Mouse (Mus musculus) skeletal muscle tissue, postnatal 0 days (tissue): Measurements from ENCODE around the gene Ndufb5. TPM values are rescaled to one million over a fixed set of nuclear protein-coding genes. Genes with fewer than 3 reads are reported as not detected.

Experiments
- polyA plus RNA-seq: library from polyadenylated mRNA; unstranded; fragments of >200 nt; fragmentation: Nextera tagmentation; extraction: Ambion mirVana; gene quantifications from 2 replicates; pipeline ENCODE4 v1.2.1, GENCODE M21; 2015

The Ndufb5 gene
- 614 and 729 TPM in 2 replicates for polyA plus RNA-seq

DNA sequence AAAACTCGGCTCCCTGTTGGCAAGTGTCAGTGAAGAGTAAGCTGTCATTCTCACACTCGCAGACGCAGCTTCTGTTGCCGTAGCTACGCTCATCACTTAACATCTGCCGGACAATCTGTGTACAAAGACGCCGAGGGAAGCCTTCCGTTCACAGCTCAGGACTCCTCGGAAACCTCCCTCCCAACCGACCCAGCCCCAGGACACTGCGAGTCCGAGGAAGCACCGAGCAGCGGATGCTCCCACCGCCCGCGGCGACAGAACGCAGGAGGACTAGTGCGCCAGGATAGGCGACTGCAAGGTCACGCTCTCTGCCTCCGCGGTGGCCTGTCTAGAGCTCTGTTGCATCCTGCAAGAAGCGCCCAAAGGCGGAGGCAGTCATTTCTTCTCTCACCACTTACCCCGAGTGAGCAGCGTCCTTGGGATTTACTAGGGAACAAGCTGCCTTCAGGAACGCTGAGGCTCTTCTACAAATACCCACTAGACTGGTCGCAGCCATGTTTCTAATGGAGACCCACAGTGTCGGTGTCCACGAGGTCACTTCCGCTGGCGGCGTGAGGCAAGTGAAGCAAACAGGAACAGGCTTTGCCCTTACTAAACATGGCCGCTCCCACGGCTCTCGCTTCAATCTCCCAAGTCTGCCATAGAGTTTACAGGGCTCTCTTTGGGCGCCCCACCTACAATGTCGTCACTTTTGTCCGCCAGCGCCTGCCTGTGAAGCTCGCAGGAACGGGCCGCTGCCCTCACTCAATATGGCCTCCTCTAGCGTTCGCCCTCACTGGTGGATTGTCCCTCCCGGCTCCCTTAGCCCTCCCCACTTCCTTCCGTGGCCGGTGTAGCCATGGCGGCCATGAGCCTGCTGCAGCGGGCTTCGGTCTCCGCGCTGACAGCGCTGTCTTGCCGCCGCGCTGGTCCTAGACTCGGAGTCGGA is at the start of gene Ndufb5:
Gene Ndufb5 (plus strand): TSS at position 747 of the 928 bp plus-strand sequence.

DNA sequence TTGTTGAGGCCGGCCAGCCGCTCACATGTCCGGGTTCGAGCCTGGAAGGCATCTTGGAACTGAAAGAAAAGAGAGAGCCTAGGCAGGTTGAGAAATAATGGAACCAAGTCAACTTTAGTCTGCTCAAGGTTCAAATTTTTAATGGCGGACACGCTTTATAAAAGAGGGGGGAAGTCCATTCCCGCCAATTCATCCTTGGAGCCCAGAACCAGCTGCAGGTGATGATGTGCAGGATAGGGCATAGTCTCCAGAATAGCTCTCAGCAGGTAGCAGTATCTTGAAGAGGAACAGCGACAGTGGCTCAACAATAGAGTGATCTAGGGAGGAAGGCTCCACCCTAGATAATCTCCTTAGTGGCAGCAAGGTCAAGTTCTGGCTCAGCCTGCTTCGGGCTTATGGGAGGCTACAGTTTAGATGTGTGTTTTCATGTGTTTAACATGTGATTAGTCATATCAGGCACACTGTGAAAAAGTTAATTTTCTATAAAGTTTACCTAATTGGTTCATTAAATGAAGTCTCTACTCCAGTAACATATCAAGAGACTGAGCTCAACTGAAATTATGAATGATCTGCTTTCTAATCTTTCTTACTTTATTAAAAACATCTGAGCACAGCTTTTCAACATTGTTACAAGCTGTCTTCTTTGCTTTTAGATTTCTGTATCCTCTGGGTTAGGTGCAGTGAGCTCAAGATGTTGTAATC is 31.0 kb upstream of the Ndufb5 start, which contains the start of gene Actl6a:
Gene Actl6a (plus strand): TSS at position 652 of the 702 bp plus-strand sequence.

DNA sequence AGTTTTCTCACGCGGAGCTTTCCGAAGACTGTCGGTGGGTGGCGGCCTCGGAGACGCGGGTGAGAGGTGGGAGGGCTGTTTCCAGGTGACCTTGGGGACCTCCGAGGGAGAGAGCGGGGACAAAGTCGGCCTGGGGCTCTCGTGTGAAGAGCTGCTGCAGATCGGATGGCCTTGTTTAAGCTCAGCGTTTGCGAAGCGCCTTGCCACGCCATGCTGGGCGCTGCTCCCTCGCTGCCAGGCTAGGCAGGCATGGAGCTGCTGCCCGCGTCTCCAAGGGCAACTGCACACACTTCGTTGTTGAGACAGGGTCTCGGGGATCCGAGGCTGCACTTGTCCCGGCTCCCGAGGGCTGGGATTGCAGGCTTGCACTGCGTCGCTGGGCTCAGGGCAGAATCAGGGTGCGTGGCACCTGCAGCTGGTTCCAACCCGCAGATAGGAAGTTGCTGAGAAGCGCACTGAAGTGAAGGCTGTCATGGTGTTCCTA is 424 bp downstream of the Ndufb5 start, which contains the start of gene Mrpl47:
Gene Mrpl47 (minus strand): TSS at position 434 of the 484 bp plus-strand sequence.

Other genes with a start within 250 kb of the Ndufb5 start
- gene Kcnmb3, start 244.8 kb upstream of the Ndufb5 start, polyA plus RNA-seq = not detected in 2 replicates
- 30.8 and 31.4 TPM in 2 replicates for gene Zfp639, start 226.7 kb upstream of the Ndufb5 start, polyA plus RNA-seq
- gene Mfn1, start 207.5 kb upstream of the Ndufb5 start, polyA plus RNA-seq = 42.0 and 49.9 TPM in 2 replicates
- gene Gnb4, start 120.4 kb upstream of the Ndufb5 start, polyA plus RNA-seq = 36.8 and 44.0 TPM in 2 replicates
- 39.0 and 43.9 TPM in 2 replicates for gene Actl6a, start 30.7 kb upstream of the Ndufb5 start, polyA plus RNA-seq
- gene Mrpl47, start 615 bp downstream of the Ndufb5 start, polyA plus RNA-seq = 38.4 and 40.4 TPM in 2 replicates
- gene Usp13, start 80.6 kb downstream of the Ndufb5 start, polyA plus RNA-seq = 49.9 and 52.4 TPM in 2 replicates